Mouse (Mus musculus): ENCODE results near the gene Il11ra2.
"Not testable (repeated sequence)": the region's sequence is repeated elsewhere in the genome, so short reads cannot be mapped to it uniquely, and the experiment has no call there.

DNA sequence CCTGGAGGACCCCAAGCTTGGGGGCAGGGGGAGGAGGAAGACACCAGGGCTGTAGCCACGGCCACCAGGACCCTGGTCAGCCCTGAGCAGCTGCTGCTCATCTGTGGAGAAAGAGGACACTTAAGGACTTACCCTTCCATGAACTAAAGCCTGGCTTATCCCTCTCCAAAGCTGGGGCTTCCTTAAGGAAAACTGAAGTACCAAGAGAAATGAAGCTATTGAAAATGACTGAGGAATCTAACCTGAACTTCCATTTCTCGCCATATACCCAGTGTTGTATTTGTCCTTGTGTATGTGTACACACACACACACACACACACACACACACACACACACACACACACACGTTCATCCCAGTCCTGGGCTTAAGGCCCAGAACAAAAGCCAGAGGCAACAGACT, at the start of gene Il11ra2:
- not testable (repeated sequence) for TF ChIP-seq GATA1, TAL1 (IDR thresholded peaks at IDR 0.05; ENCODE audit: low read length)
